Mouse (Mus musculus): Measurements from ENCODE around the gene Skor1. TPM values are rescaled to one million over a fixed set of nuclear protein-coding genes. Genes with fewer than 3 reads are reported as not detected.

The Skor1 gene
- polyA plus RNA-seq, 1 experiment, result 1.2 TPM

DNA sequence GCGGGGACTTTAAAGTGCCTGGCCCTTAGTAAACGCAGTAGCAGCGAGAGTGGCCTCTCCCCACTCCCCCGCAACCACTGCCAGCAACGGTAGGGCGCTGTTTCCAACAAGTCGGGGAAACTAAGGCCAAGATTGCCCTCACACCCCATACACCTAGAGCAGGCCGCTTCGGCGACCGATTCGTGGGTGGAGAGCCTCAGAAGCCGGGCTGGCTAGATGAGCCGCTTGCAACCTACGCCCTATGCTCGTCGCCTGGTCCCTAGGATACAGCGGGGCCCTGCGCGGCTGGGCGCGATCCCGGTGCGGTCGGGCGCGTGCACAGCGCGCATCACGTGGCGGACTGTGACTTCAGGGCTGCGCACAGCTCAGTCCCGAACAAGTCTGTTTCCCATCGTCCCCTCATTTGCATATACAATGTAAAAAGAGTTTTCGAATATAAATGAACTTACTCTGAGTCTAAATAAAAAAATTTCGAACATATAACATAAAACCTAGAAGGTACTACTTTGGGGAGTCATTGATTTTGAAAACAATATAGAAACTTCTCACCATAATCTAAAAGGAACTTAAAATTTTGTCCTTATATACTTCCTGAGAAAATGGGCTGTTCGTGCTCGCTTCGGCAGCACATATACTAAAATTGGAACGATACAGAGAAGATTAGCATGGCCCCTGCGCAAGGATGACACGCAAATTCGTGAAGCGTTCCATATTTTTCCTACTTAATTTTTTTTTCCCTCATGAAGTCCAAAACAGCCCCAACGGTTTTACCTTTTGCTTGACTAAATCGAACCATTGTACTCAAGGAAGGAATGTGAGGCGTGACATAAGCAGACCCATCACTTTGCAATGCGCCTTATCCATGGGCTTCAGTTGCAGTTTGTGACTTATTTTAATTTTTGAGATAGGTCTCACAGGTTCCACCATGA is 15.8 kb downstream of the Skor1 start:
- no peaks in the 10 kb centered on the region for H3K36me3 ChIP-seq (ENCODE audit: control insufficient read depth, insufficient read depth, low read length)
- H3K27me3 ChIP-seq (ENCODE audit: control insufficient read depth, insufficient read depth, low read length), result no peaks in the 10 kb centered on the region
- TF ChIP-seq POLR2A (IDR thresholded peaks at IDR 0.05; ENCODE audit: control insufficient read depth, low read depth, low read length) (peak; percentile 84), CTCF (IDR thresholded peaks at IDR 0.05; ENCODE audit: control insufficient read depth, insufficient read depth, insufficient replicate concordance, low read depth, low read length) (no peak)
- peak overlapping the region; percentile 91 for H3K4me3 ChIP-seq (ENCODE audit: control insufficient read depth, low read depth, low read length)
- peaks cover 8% of the 10 kb centered on the region for H3K4me1 ChIP-seq (ENCODE audit: control insufficient read depth, insufficient read depth, low read length)
- peak overlapping the region; percentile 69 for H3K27ac ChIP-seq (ENCODE audit: control insufficient read depth, insufficient read depth, low read depth, low read length)

DNA sequence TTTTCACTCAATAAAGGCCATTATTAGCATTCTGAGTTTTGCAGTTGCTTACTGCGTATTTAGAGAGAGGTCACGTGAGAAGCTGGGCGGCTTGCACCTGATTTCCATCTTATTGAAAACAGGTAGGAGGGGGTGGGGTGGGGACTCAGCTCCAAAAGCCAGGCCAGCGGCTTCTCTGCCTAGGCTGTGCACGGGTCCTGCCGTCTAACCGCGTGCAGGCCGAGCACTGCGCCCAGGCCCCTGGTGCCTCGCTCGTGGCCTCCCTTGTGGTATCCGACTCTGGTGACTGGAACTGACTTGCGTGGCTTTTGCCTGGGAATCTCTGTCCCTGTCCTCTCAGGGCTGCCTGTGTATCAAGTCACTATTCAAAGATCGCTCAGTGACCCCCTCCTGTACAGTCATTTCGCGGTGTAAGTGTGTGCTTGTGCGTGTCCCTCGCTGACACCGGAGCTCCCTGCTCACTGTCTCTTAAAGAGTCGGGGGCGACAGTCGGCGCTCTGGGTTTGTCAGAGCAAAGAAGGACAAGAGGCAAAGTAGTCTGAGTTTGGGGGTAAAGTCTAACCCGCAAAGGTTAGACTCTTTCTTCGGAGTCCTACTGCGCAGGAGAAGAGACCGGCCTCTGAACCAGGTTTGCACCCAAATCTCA is 16.7 kb downstream of the Skor1 start:
- H3K27ac ChIP-seq (ENCODE audit: control insufficient read depth, insufficient read depth, low read depth, low read length), result peak overlapping the region; percentile 69
- TF ChIP-seq CTCF (IDR thresholded peaks at IDR 0.05; ENCODE audit: control insufficient read depth, insufficient read depth, insufficient replicate concordance, low read depth, low read length) (no peak), POLR2A (IDR thresholded peaks at IDR 0.05; ENCODE audit: control insufficient read depth, low read depth, low read length) (no peak)
- no peaks in the 10 kb centered on the region for H3K27me3 ChIP-seq (ENCODE audit: control insufficient read depth, insufficient read depth, low read length)
- H3K4me1 ChIP-seq (ENCODE audit: control insufficient read depth, insufficient read depth, low read length), result peaks cover 8% of the 10 kb centered on the region
- H3K4me3 ChIP-seq (ENCODE audit: control insufficient read depth, low read depth, low read length), result peak overlapping the region; percentile 91
- no peaks in the 10 kb centered on the region for H3K36me3 ChIP-seq (ENCODE audit: control insufficient read depth, insufficient read depth, low read length)

DNA sequence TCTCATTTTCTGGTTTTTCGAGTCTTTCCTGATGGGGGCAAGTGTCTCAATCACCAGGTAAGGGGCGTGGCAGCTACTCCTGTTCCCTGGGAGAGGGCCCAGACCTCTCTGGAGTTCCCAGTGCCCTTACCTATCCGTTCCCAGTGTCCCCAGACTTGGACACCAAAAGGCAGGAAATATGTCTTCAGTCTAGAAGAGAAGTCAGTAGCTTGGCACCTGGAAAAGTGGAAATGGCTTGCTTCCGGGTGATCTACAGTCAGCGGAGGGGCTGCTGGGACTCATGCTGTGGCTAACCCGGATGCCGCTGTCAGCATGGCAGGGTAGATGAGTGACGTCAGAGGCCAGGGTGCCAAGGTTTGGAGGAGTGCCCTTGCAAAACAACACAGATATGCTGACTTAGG is 19.1 kb downstream of the Skor1 start:
- TF ChIP-seq CTCF (IDR thresholded peaks at IDR 0.05; ENCODE audit: control insufficient read depth, insufficient read depth, insufficient replicate concordance, low read depth, low read length), result no peak
- TF ChIP-seq POLR2A (IDR thresholded peaks at IDR 0.05; ENCODE audit: control insufficient read depth, low read depth, low read length), result no peak
- H3K27ac ChIP-seq (ENCODE audit: control insufficient read depth, insufficient read depth, low read depth, low read length), result no peak overlapping the region

DNA sequence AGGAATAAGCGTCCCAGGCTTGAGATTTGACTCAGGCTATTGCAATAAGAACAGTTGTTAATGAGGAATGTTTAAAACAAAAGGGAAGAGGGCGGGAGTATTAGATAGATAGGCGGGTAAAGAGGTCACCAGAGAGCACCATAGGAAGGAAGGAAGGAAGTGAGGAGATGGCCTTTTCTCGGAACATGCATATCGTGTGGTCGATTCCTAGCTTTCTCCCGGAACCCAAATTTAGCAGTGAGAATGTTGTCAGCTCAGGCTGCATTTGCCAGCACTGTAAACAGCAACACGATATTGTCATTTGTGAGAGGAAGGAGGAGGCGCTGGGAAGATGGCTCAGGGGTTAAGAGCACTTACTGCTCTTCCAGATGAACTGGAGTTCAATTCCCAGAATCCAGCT is 24.2 kb downstream of the Skor1 start:
- H3K27ac ChIP-seq (ENCODE audit: control insufficient read depth, insufficient read depth, low read depth, low read length), result no peak overlapping the region; the same call in 1 of the 2 replicates
- no peaks in the 10 kb centered on the region for H3K36me3 ChIP-seq (ENCODE audit: control insufficient read depth, insufficient read depth, low read length)
- TF ChIP-seq CTCF (IDR thresholded peaks at IDR 0.05; ENCODE audit: control insufficient read depth, insufficient read depth, insufficient replicate concordance, low read depth, low read length) (no peak), POLR2A (IDR thresholded peaks at IDR 0.05; ENCODE audit: control insufficient read depth, low read depth, low read length) (no peak)
- H3K4me3 ChIP-seq (ENCODE audit: control insufficient read depth, low read depth, low read length), result no peak overlapping the region
- peaks cover 8% of the 10 kb centered on the region for H3K4me1 ChIP-seq (ENCODE audit: control insufficient read depth, insufficient read depth, low read length)
- no peaks in the 10 kb centered on the region for H3K27me3 ChIP-seq (ENCODE audit: control insufficient read depth, insufficient read depth, low read length)

More for the DNA sequence above, 19.1 kb downstream of the Skor1 start:
- peaks cover 10% of the 10 kb centered on the region for H3K4me1 ChIP-seq (ENCODE audit: control insufficient read depth, insufficient read depth, low read length)
- H3K36me3 ChIP-seq (ENCODE audit: control insufficient read depth, insufficient read depth, low read length), result no peaks in the 10 kb centered on the region
- no peak overlapping the region for H3K4me3 ChIP-seq (ENCODE audit: control insufficient read depth, low read depth, low read length)
- H3K27me3 ChIP-seq (ENCODE audit: control insufficient read depth, insufficient read depth, low read length), result no peaks in the 10 kb centered on the region

DNA sequence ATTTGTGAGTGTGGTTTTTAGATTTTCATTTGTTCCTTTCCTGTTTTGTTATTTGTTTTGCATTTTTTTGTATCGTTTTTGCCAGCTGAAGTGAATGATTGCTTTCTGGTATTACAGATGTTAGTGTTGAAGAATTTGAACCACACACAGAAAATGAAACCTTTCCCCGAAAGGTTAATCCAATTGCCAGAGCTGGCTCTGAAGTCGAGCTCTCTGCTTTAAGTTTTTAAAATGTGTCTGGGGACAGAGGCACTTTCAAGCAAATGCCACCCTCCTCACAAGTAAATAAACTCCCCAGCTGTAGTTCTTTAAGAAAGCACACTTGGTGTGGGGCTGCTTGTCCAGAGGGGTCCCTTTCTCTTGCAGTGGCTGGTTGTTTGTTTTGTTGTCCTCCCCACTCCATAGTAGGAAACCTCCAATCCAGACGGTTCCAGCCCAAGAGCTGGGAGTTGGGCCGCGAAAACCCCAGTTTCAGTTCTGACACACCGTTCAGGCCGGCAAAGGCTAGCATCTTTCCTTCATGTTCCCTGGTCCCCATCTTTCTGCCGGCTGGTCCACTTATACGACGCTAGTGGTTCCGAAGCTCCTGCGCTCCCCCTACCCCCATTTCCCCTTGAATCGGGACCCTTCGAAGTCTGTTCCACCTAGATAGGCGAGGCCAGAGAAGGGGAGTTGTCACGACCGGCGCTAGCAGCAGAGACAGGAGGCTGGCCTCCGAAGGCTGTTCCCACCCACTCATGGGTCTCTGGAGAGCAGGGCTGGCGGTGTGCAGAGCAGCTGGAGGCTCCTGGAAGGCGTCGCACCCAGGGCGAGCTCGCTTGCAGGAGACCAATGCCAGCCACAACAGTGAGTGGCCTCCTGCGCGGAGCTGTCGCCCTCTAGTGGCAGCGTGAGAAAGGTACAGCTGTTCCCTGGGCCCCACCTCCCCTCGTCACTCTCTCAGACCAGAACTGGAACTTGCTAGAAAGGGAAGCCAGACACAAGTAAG is 25.0 kb downstream of the Skor1 start:
- Histone ChIP-seq H3K27me3 (ENCODE audit: control insufficient read depth, insufficient read depth, low read length) (no peaks in the 10 kb centered on the region), H3K4me3 (ENCODE audit: control insufficient read depth, low read depth, low read length) (peak overlapping the region; percentile 84), H3K36me3 (ENCODE audit: control insufficient read depth, insufficient read depth, low read length) (no peaks in the 10 kb centered on the region), H3K4me1 (ENCODE audit: control insufficient read depth, insufficient read depth, low read length) (peaks cover 8% of the 10 kb centered on the region), H3K27ac (ENCODE audit: control insufficient read depth, insufficient read depth, low read depth, low read length) (peak overlapping the region; percentile 63)
- TF ChIP-seq CTCF (IDR thresholded peaks at IDR 0.05; ENCODE audit: control insufficient read depth, insufficient read depth, insufficient replicate concordance, low read depth, low read length), result peak; percentile 100
- TF ChIP-seq POLR2A (IDR thresholded peaks at IDR 0.05; ENCODE audit: control insufficient read depth, low read depth, low read length), result no peak; the same call in 1 of the 2 replicates

DNA sequence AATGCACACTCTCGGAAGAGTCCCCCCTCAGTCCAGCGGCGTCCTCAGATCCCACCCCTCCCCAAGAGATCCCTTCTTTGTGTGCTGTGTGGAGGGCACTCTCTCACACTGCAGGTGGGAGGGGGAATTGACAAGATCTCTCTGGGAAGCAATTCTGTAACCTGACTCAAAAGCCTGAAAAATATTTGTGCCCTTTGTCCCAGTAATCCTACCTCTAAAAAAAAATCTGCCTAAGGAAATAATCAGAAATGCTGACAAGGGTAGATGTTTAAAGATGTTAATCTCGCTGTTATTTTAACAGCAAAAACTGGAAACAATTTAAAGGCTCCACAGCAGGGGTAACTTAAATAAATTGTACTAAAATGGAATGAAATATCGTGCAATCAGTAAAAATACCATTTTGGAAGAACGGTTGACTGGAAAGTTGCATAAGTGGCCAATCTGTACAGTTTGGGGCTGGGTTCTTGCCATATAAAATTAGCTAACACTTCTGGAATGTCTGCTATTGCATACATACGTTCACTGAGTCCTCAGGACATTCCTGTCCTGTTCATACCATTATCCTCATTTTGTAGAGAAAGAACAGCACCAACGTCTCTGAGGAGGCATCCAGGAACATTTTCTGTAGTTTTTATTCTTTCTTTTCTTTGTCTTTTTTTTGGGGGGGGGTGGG is 26.5 kb downstream of the Skor1 start:
- TF ChIP-seq CTCF (IDR thresholded peaks at IDR 0.05; ENCODE audit: control insufficient read depth, insufficient read depth, insufficient replicate concordance, low read depth, low read length) (no peak), POLR2A (IDR thresholded peaks at IDR 0.05; ENCODE audit: control insufficient read depth, low read depth, low read length) (no peak)
- Histone ChIP-seq H3K27ac (ENCODE audit: control insufficient read depth, insufficient read depth, low read depth, low read length) (no peak overlapping the region), H3K4me3 (ENCODE audit: control insufficient read depth, low read depth, low read length) (no peak overlapping the region), H3K4me1 (ENCODE audit: control insufficient read depth, insufficient read depth, low read length) (peaks cover 8% of the 10 kb centered on the region), H3K36me3 (ENCODE audit: control insufficient read depth, insufficient read depth, low read length) (no peaks in the 10 kb centered on the region), H3K27me3 (ENCODE audit: control insufficient read depth, insufficient read depth, low read length) (no peaks in the 10 kb centered on the region)
